Mouse (Mus musculus): ENCODE measurements around the gene Pten. TPM values are rescaled to one million over a fixed set of nuclear protein-coding genes. Genes with fewer than 3 reads are reported as not detected.

Pten gene
- polyA plus RNA-seq, 1 experiment from 2014 or later: 12.4 TPM

DNA sequence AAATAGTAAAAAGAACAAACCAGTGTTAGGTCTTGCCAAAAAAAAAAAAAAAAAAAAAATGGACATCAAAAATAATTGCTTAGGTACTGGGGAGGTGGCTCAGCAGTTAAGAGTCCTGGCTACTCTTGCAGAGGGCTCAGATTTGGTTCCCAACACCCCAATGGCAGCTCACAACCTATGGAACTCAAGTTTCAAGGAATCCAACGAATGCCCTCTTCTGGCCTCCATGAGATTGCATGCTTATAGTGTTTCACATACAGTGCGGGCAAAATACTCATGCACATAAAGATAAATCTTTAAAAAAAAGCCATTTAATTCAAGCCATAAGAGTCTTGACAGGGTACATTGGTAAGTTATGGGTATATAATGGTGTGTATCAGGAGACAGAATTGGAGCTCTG is 72.6 kb downstream of the Pten start:
- no peak overlapping the region for H3K4me2 ChIP-seq
- H3K4me1 ChIP-seq (replicated peaks): no peaks in the 10 kb centered on the region
- H3K36me3 ChIP-seq: no peaks in the 10 kb centered on the region
- H3K9ac ChIP-seq: no peak overlapping the region
- no peaks in the 10 kb centered on the region for H3K27me3 ChIP-seq
- ATAC-seq (ENCODE audit: low FRiP score): no peak
- no peak overlapping the region for H3K4me3 ChIP-seq
- no peaks in the 10 kb centered on the region for H3K9me3 ChIP-seq
- H3K27ac ChIP-seq: no peak overlapping the region
- 83% methylated on average over 2 of the region's 2 CpGs for WGBS

DNA sequence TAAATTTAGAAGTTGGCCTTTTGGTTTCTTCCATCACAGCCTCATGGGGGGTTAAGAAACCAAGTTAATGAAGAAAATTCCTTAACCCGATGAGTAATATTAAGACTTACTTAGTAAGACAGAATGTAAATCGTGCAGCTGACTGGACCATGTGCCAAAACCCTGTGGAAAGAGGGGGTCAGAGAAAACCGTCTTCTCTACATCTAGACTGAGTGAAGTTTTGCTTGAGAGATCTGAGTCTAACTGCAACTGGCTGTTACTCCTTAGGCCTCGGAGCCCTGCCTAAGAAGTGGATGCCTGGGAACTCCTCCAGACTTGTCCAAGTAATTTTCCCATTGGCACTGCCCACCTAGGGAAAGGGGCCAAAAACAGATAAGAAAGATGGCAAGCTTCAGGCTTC is 74.0 kb downstream of the Pten start:
- Histone ChIP-seq H3K4me2 (no peak overlapping the region), H3K9me3 (no peaks in the 10 kb centered on the region), H3K27ac (no peak overlapping the region), H3K27me3 (no peaks in the 10 kb centered on the region), H3K9ac (no peak overlapping the region), H3K4me3 (no peak overlapping the region), H3K4me1 (replicated peaks) (no peaks in the 10 kb centered on the region), H3K36me3 (no peaks in the 10 kb centered on the region)
- ATAC-seq (ENCODE audit: low FRiP score): no peak
- 93% methylated on average over 4 of the region's 4 CpGs for WGBS

DNA sequence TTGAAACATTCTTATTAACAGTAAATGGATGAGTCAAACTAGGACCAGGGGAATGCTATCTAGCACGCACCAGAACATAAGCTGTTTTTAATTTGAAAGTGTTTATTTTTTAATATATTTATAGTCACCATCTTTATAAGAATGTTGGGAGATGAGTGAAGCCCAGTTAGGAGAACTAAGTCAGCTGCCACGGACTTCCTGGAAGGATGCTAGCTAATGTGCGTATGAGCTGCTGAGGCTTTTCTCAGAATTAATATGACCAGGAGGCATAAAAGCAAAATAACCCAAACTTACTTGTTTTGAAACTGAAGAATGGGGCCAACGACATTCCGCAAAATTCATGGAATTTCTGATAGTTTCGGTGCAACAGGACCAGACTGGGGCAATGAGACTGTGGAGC is 83.2 kb downstream of the Pten start:
- H3K4me3 ChIP-seq: no peak overlapping the region
- ATAC-seq (ENCODE audit: low FRiP score): no peak
- no peak overlapping the region for H3K9ac ChIP-seq
- H3K9me3 ChIP-seq: peaks cover 3% of the 10 kb centered on the region
- no peaks in the 10 kb centered on the region for H3K36me3 ChIP-seq
- H3K4me2 ChIP-seq: no peak overlapping the region
- H3K27me3 ChIP-seq: no peaks in the 10 kb centered on the region
- WGBS: 95% methylated on average over 6 of the region's 6 CpGs
- no peaks in the 10 kb centered on the region for H3K4me1 ChIP-seq (replicated peaks)
- no peak overlapping the region for H3K27ac ChIP-seq

DNA sequence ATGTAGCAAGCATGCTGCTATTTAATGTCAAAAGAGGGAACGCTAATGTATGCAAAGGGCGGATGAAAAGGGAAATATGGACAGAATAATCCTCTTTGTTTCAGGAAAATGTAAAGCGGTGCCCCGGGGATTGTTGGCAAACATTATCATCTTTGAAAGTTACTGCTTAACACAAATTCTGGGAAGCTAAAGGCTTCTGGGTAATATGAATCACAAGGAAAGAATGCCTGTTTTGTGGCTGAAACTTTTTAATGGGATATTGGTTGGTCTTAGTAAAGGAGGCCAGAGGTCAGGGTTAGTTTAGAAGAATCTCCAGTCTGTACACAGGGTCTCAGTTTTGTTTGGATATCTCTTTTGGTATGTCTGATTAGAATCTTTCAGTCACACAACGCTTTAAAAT is 87.2 kb downstream of the Pten start:
- Histone ChIP-seq H3K4me1 (replicated peaks) (no peaks in the 10 kb centered on the region), H3K36me3 (no peaks in the 10 kb centered on the region), H3K27ac (no peak overlapping the region), H3K4me2 (no peak overlapping the region), H3K9me3 (no peaks in the 10 kb centered on the region), H3K9ac (no peak overlapping the region), H3K4me3 (no peak overlapping the region), H3K27me3 (no peaks in the 10 kb centered on the region)
- 85% methylated on average over 5 of the region's 5 CpGs for WGBS
- no peak for ATAC-seq (ENCODE audit: low FRiP score)

DNA sequence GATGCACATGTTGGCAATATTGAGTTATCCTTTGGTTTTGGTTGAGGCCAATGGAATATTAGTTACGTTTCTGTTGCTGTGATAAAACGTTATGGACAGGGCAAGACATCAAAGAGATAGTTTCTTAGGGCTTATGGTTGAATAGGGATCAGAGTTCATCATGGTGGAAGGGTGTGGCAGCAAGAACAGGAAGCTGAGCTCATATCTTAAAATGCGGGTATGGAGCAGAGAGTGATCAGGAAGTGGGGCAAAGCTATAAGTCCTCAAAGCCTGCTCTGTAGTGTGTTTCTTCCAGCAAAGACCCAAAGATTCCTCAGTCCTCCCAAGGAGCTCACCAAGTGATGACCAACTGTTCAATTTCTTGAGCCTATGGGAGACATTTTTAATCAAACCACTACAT is 90.7 kb downstream of the Pten start:
- Histone ChIP-seq H3K4me3 (no peak overlapping the region), H3K9me3 (no peaks in the 10 kb centered on the region), H3K36me3 (no peaks in the 10 kb centered on the region), H3K27ac (no peak overlapping the region), H3K9ac (no peak overlapping the region), H3K4me1 (replicated peaks) (no peaks in the 10 kb centered on the region), H3K27me3 (no peaks in the 10 kb centered on the region), H3K4me2 (no peak overlapping the region)
- ATAC-seq (ENCODE audit: low FRiP score): no peak
- 87% methylated on average over 3 of the region's 3 CpGs for WGBS

DNA sequence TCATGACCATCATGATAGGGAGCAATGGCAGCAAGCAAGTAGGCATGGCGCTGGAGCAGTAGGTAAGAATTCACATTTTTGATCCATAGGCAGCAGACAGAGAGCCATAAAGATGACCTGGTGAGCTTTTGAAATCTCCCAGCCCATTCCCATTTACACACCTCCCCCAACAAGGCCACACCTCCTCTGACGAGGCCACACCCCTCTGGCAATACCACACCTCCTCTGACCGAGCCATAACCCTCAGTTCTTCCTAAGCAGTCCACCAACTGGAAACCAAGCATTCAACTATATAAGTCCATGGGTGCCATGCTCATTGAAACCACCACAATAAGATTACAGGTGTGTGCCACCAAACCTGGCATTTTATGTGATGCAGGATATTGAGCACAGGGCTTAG is 95.0 kb downstream of the Pten start:
- no peaks in the 10 kb centered on the region for H3K9me3 ChIP-seq
- no peaks in the 10 kb centered on the region for H3K36me3 ChIP-seq
- no peak overlapping the region for H3K4me2 ChIP-seq
- 84% methylated on average over 3 of the region's 3 CpGs for WGBS
- no peak overlapping the region for H3K27ac ChIP-seq
- no peak for ATAC-seq (ENCODE audit: low FRiP score)
- H3K9ac ChIP-seq: no peak overlapping the region
- no peak overlapping the region for H3K4me3 ChIP-seq
- no peaks in the 10 kb centered on the region for H3K27me3 ChIP-seq
- H3K4me1 ChIP-seq (replicated peaks): no peaks in the 10 kb centered on the region

DNA sequence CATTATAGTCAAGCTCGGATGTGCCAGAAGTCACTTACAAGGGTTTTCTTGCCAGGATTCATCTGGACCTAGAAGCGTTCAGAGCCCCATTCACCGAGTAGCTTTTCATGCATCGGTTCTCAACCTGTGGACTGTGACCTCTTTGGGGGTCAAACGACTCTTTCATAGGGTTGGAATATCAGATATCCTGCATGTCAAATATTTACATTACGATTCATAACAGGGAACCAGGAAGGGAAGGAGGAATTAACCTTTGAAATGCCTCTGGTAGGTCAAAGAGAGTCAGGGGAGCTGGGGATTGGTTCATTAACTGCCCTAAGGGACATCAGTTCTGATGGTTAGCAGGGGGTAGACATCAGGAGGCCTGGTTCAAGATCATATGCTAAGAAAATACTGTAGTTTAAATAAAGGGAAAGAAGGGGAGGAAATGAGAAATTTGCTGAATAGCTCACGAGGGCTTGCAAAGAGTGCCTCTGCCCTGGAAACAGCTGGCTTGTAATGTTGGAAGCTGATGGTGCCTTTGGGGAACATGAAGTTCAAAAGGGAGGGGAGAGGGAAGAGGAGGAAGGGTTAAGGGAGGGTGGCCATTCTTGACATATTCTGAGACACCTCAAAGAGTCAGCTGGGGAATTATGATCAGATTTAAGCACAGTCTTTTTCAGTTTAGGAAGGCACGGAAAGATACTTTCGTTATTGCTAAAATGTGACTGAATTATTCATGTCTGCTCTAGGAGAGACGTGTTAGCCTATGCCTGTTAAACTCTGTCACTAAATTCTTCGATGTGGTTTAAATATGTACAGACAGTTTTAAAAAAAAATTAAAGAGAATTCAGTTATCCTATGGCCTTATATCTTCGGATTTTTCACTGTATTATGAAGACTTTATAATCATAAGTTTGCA is 104.6 kb downstream of the Pten start:
- peaks cover 4% of the 10 kb centered on the region for H3K4me1 ChIP-seq (replicated peaks)
- no peak overlapping the region for H3K4me2 ChIP-seq
- H3K27ac ChIP-seq: no peak overlapping the region
- H3K4me3 ChIP-seq: no peak overlapping the region
- 76% methylated on average over 12 of the region's 12 CpGs for WGBS
- no peaks in the 10 kb centered on the region for H3K36me3 ChIP-seq
- H3K27me3 ChIP-seq: peaks cover 3% of the 10 kb centered on the region; the same call in 1 of the 2 replicates
- no peaks in the 10 kb centered on the region for H3K9me3 ChIP-seq
- ATAC-seq (ENCODE audit: low FRiP score): no peak
- no peak overlapping the region for H3K9ac ChIP-seq

DNA sequence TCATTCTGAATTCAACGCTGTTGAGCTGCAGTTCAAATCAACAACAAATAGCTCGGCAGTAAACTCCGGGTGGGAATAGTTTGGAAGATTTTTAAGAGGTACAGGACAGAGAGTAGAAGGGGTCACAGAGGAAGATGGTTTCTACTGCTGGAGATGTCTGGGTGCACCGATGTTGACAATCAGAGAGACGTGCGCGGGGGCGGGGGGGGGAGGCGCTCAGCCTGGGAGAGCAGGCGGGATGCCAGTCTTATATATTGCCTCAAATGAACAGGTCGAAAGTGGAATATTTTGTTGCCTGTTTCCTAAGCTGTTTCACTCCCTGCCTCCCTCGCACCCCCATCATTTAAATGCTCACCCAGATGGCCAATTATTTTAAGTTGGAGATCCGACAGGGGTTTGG is 109.5 kb downstream of the Pten start:
- Histone ChIP-seq H3K9me3 (no peaks in the 10 kb centered on the region), H3K36me3 (no peaks in the 10 kb centered on the region), H3K9ac (no peak overlapping the region), H3K4me1 (replicated peaks) (peaks cover 10% of the 10 kb centered on the region), H3K4me3 (peak overlapping the region; percentile 24), H3K27ac (no peak overlapping the region), H3K27me3 (peaks cover 3% of the 10 kb centered on the region; the same call in 1 of the 2 replicates), H3K4me2 (peak overlapping the region; percentile 50)
- no peak for ATAC-seq (ENCODE audit: low FRiP score)
- WGBS: 5% methylated on average over 13 of the region's 13 CpGs

DNA sequence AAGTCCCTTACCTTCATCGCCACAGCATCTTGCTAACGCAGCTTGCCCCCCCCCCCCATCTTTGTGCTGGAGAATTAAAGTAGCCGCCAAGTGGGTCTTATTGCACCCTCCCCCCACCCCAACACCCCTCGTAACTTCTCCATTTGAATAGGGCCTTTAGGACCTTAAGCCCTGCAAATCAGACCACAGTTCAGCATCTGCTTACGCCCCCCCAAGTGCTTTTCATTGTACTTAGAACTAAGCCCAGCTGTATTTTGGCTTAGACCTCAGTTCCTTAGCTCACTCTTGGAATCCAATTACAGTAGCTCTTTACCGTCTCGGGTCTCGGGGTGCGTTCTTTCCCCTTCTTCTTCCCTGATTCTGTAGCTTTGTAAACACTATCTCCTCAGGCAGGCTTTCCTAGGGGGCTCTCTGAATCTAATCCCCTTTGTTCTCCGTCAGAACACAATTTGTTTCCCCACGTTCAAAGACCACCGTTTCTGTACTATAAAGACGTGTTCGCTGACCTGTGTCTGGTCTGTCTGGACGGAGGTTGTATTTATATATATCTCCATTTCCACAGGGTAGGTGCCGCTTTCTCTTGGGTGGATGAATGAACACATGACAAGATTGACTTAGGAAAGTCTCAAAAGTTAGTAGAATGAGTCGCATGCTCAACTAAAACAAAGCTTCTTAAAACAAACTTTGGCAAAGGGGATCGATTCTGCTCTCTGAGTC is 110.0 kb downstream of the Pten start:
- no peak for ATAC-seq (ENCODE audit: low FRiP score)

DNA sequence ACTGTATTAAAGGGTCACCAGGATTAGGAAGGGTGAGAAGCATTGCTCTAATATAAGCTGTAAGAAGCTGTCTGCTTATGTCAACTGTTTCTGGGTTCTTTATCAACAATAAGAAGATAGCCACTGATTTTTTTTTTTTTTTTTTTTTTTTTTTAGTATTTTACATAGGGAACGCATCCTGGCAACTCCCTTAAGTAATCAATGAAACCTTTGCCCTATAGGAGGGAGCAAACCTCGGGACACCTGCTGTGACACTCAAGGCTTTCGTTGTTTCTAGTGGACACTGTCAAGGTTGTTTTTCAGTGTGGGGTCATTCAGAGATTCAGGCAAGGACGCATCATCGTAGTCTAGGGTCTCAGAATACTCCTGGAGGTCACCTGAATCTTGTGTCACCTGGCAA is 111.3 kb downstream of the Pten start:
- no peak for ATAC-seq (ENCODE audit: low FRiP score)
- no peaks in the 10 kb centered on the region for H3K9me3 ChIP-seq
- H3K4me2 ChIP-seq: no peak overlapping the region
- H3K9ac ChIP-seq: no peak overlapping the region
- H3K27me3 ChIP-seq: peaks cover 3% of the 10 kb centered on the region; the same call in 1 of the 2 replicates
- H3K4me1 ChIP-seq (replicated peaks): peaks cover 10% of the 10 kb centered on the region
- H3K36me3 ChIP-seq: no peaks in the 10 kb centered on the region
- no peak overlapping the region for H3K4me3 ChIP-seq
- no peak overlapping the region for H3K27ac ChIP-seq
- 50% methylated on average over 5 of the region's 5 CpGs for WGBS

More for the DNA sequence above, 110.0 kb downstream of the Pten start:
- Histone ChIP-seq H3K9me3 (no peaks in the 10 kb centered on the region), H3K4me3 (peak overlapping the region; percentile 24), H3K27me3 (peaks cover 3% of the 10 kb centered on the region; the same call in 1 of the 2 replicates), H3K4me2 (peak overlapping the region; percentile 50), H3K9ac (no peak overlapping the region), H3K36me3 (no peaks in the 10 kb centered on the region), H3K4me1 (replicated peaks) (peaks cover 10% of the 10 kb centered on the region), H3K27ac (no peak overlapping the region)
- 6% methylated on average over 18 of the region's 18 CpGs for WGBS

DNA sequence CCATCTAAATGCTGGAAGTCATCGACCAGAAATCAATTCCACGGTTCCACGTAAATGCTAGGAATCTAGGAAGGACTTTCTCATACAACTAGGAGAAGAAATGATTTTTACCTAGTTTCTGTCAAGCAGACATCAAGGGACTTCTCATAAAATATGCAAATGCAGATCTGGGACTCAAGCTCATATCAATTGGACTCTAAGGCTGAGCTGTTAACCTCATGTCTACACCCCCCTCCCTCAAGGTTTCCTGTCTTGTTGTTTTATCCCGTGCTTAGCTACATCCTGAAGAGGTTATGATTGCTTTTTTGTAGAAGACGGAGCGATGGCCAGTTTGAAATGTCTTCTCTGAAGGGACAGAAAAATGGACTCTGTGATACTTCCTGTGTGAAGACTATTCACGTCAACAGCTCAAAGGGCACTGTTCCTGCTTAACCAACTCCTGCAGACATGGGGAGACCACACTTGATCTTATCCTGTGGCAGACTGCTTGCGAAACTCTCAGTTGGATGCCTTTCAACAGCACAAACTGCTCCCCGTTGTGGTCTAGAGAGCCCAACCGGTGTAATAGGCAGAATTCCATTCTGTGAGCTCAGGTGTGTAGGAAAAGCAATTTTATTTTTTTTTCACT is 111.9 kb downstream of the Pten start:
- Histone ChIP-seq H3K27me3 (peaks cover 3% of the 10 kb centered on the region; the same call in 1 of the 2 replicates), H3K4me3 (no peak overlapping the region), H3K36me3 (no peaks in the 10 kb centered on the region), H3K4me2 (no peak overlapping the region), H3K4me1 (replicated peaks) (peaks cover 14% of the 10 kb centered on the region), H3K9ac (no peak overlapping the region), H3K27ac (no peak overlapping the region), H3K9me3 (no peaks in the 10 kb centered on the region)
- WGBS: 51% methylated on average over 10 of the region's 10 CpGs
- no peak for ATAC-seq (ENCODE audit: low FRiP score)

DNA sequence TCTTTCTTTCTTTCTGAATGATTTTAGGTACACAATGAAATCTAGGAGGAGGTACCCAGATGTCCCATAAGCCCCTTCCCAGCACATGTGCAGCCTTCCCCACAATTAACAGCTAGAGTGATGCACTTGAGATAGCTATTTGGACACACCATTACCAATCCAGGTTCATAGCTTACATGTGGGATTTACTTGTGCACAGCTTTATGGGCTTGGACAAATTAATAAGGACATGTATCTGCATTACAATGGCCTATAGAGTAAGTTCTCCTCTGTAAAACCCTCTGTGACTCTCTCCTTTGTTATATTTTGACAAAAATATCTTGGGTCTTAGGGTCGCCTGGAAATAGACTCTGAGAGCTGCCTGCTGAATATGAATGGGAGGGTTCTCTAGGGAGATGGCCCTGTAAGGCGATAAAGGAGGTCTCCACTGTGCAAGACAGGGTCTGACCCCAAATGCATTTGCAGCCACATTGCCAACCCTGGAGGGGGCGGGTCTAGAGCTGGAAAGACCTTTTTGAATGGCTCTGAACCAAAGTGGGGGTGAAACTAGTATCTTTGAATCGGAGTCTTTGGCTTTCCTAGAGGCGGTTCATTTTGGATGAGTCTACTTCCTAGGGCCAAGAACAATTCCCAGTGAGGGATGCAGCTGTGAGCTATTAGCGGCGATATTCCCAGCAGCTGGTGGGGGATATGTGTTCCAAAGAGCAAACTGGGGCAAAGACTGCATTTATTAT is 116.8 kb downstream of the Pten start:
- peak; percentile 43; the same call in 1 of the 2 replicates for ATAC-seq (ENCODE audit: low FRiP score)
- H3K27ac ChIP-seq: no peak overlapping the region
- no peak overlapping the region for H3K9ac ChIP-seq
- H3K4me3 ChIP-seq: no peak overlapping the region
- peaks cover 7% of the 10 kb centered on the region; the same call in 1 of the 2 replicates for H3K4me1 ChIP-seq (replicated peaks)
- H3K9me3 ChIP-seq: no peaks in the 10 kb centered on the region
- no peaks in the 10 kb centered on the region for H3K36me3 ChIP-seq
- 15% methylated on average over 7 of the region's 7 CpGs for WGBS
- H3K4me2 ChIP-seq: no peak overlapping the region
- H3K27me3 ChIP-seq: no peaks in the 10 kb centered on the region
